Mouse (Mus musculus) cerebellum, adult 18-20 months (tissue): Measurements from ENCODE around the gene Mdc1.

ENCODE experiments used
- DNase-seq, 2 experiments: peaks; one replicate each; pipeline ENCODE4 v3.0.0; 2021

Gene Mdc1

GRCm38 (mm10) chr17:35887725-35888124 is 46.4 kb downstream of the Mdc1 start:
- no peak for DNase-seq

GRCm38 (mm10) chr17:35896781-35897643 is 55.7 kb downstream of the Mdc1 start, which contains the start of gene 2310061I04Rik:
Gene 2310061I04Rik (minus strand): TSS chr17:35897431.
- peak; percentile 89 to 97 for DNase-seq

DNA sequence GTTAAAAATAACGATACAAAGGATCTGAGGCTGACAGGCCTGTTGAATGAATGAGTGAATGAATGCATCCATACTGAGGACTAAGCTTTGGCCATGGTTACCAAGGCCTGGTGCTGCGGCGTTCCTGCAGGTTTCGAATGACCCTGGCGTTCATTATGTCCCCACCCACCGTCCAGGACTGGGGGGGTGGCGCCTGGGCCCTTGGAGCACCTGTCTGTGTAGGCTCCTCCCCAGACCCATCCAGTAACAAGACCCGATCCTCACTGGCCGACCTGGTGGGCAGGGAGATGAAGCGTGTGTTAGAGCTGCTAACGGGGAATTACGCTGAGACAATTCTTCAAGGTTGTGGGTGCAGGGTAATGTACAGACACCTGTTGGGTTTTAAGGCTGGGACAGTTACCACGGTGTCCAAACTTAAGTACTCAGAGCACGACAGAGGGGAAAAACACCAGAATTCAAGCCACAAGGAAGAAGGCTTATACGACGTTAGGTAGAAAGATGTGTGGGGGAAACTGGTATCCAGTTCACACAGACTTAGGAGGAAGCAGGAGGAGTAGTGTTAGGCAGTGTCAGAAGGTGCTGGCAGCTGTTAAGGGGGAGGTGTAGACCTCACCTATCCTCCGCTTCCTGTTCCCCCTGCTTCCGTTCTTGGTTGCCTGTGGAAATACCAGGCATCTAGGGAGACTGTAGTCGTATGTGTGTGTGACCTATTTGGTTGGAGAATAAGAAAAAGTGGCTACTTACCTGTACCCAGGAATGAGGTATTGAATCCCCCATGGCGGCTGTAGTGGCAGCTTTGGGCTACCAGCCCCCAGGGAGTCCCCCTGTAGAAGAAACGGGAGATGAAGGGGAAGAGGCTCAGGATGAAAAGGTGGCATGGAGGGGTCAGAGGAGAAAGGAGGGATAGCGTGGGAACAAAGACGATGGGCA is 56.6 kb downstream of the Mdc1 start:
- peak; percentile 41 to 51 for DNase-seq

GRCm38 (mm10) chr17:35900636-35901035 is 59.3 kb downstream of the Mdc1 start:
- no peak for DNase-seq

GRCm38 (mm10) chr17:35903343-35903991 is 62.2 kb downstream of the Mdc1 start:
- no peak for DNase-seq

DNA sequence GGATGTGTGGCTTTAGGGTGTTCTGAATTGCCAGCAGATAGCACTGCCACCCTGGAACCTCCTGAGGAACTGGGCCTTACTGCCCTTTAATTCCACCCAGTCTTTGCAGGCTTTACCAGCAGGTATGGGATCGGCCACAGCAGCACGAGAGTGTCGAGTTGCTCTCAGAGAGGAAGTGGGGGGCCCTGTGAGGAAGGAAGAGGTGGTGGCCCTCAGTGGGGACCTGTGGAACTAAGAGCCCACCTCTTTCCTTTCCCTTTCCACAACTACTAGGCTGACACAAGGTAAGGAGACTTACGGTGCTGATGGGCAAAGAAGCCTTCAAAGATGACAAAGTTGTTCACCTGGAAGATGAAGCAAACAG is 62.7 kb downstream of the Mdc1 start:
- DNase-seq = no peak

DNA sequence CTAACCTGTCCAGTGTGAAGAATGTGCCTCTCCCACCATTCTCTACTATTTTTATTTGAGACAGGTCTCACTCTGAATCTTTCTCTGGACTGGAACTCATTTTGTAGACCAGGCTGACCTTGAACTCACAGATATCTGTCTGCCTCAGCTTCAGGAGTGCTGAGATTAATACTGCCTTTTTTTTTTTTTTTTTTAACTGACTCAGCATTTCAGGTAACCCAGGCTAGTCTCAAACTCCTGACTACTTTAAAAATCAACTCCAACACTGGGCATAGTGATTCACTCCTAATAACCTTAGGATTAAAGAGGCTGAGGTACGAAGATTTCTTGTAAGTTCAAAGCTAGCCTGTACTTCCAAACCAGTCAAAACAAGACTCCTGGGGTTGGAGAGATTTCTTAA is 64.3 kb downstream of the Mdc1 start:
- no peak for DNase-seq

- DNase-seq = no peak
Observed at GRCm38 (mm10) chr17:35907609-35908008, 66.3 kb downstream of the Mdc1 start.
